Mouse (Mus musculus) bone marrow macrophage, adult 2 months (primary cell): Measurements from ENCODE around the gene Cnst.

Experiments used
- CTCF ChIP-seq: IDR thresholded peaks from 2 replicates; pipeline ENCODE4 v1.5.1; 2012; ENCODE audit warnings: low read depth, mild to moderate bottlenecking, low read length, moderate library complexity
- POLR2A ChIP-seq: IDR thresholded peaks from 2 replicates; pipeline ENCODE4 v1.6.1; 2012; ENCODE audit warnings: mild to moderate bottlenecking, low read depth, low read length, borderline replicate concordance

GRCm38 (mm10) chr1:179609724-179610505 is 63.7 kb downstream of the Cnst start:
- TF ChIP-seq CTCF (no peak), POLR2A (no peak)
